Mouse (Mus musculus) olfactory bulb, adult 2 months (tissue): ENCODE data around the gene Snrpa. TPM values are rescaled to one million over a fixed set of nuclear protein-coding genes. Genes with fewer than 3 reads are reported as not detected.

ENCODE experiments used
- H3K27ac ChIP-seq: fragments of 200-500 bp; 2 replicates; pipeline ENCODE4 v1.5.1; 2012; ENCODE audit warnings: low read depth, low read length; ENCODE audit not compliant: insufficient read depth
- H3K4me1 ChIP-seq: fragments of 200-500 bp; 2 replicates; pipeline ENCODE4 v1.6.1; 2012; ENCODE audit warnings: low read length; ENCODE audit not compliant: control insufficient read depth, insufficient read depth
- H3K4me3 ChIP-seq: fragments of 200-500 bp; 2 replicates; pipeline ENCODE4 v1.5.1; 2012; ENCODE audit warnings: mild to moderate bottlenecking, low read depth, low read length, moderate library complexity; ENCODE audit not compliant: insufficient read depth
- CTCF ChIP-seq: fragments of 200-500 bp; IDR thresholded peaks from 2 replicates; pipeline ENCODE4 v1.5.1; 2012; ENCODE audit warnings: low read depth, mild to moderate bottlenecking, low read length, moderate library complexity; ENCODE audit not compliant: insufficient read depth
- POLR2A ChIP-seq: fragments of 200-500 bp; IDR thresholded peaks from 2 replicates; pipeline ENCODE4 v1.6.1; 2012; ENCODE audit warnings: mild to moderate bottlenecking, low read depth, low read length, moderate library complexity; ENCODE audit not compliant: insufficient read depth
- WGBS: fragments of 180-500 bp; shearing (Covaris S2); methylation state at CpG from one replicate; pipeline ENCODE4 v1.1.7; 2018; 5-methylcytosine and 5-hydroxymethylcytosine counted together
- polyA plus RNA-seq: library from polyadenylated mRNA; stranded (reverse); fragments of >200 nt; gene quantifications from 2 replicates; pipeline ENCODE4 v1.2.4, GENCODE M21; 2012; ENCODE audit warnings: low replicate concordance; ENCODE audit not compliant: missing spikeins, insufficient read depth, insufficient read length

Snrpa gene
- polyA plus RNA-seq, 1 experiment: not detected

- 11% methylated on average over 4 of the region's 4 CpGs for WGBS
- Histone ChIP-seq H3K27ac (peak overlapping the region; percentile 71), H3K4me1 (no peaks in the 10 kb centered on the region), H3K4me3 (peak overlapping the region; percentile 69)
- TF ChIP-seq CTCF (no peak), POLR2A (no peak)
Measured at GRCm38 (mm10) chr7:27177942-27178323, 18.1 kb downstream of the Snrpa start.

GRCm38 (mm10) chr7:27174896-27175295 is 21.2 kb downstream of the Snrpa start:
- TF ChIP-seq CTCF (no peak), POLR2A (no peak)
- 91% methylated on average over 7 of the region's 7 CpGs for WGBS
- Histone ChIP-seq H3K27ac (no peak overlapping the region), H3K4me3 (no peak overlapping the region), H3K4me1 (no peaks in the 10 kb centered on the region)

GRCm38 (mm10) chr7:27174496-27174895 is 21.6 kb downstream of the Snrpa start:
- TF ChIP-seq POLR2A (no peak), CTCF (no peak)
- 90% methylated on average over 15 of the region's 15 CpGs for WGBS
- no peak overlapping the region for H3K27ac ChIP-seq
- H3K4me1 ChIP-seq: no peaks in the 10 kb centered on the region
- no peak overlapping the region for H3K4me3 ChIP-seq

GRCm38 (mm10) chr7:27170981-27171380 is 25.1 kb downstream of the Snrpa start:
- no peak overlapping the region for H3K27ac ChIP-seq
- no peak overlapping the region for H3K4me3 ChIP-seq
- WGBS: 94% methylated on average over 3 of the region's 3 CpGs
- TF ChIP-seq CTCF (no peak), POLR2A (no peak)
- peaks cover 6% of the 10 kb centered on the region; the same call in 1 of the 2 replicates for H3K4me1 ChIP-seq

GRCm38 (mm10) chr7:27168371-27168770 is 27.7 kb downstream of the Snrpa start:
- H3K4me3 ChIP-seq: no peak overlapping the region
- H3K4me1 ChIP-seq: peaks cover 27% of the 10 kb centered on the region
- TF ChIP-seq CTCF (no peak), POLR2A (no peak)
- H3K27ac ChIP-seq: no peak overlapping the region
- WGBS: 95% methylated on average over 5 of the region's 5 CpGs

GRCm38 (mm10) chr7:27167475-27168094 is 28.5 kb downstream of the Snrpa start:
- WGBS: 58% methylated on average over 11 of the region's 11 CpGs
- Histone ChIP-seq H3K4me1 (peaks cover 34% of the 10 kb centered on the region), H3K27ac (peak overlapping the region; percentile 88), H3K4me3 (peak overlapping the region; percentile 96; the same call in 1 of the 2 replicates)
- TF ChIP-seq CTCF: no peak
- no peak for TF ChIP-seq POLR2A

- peak; percentile 67; the same call in 1 of the 2 replicates for TF ChIP-seq POLR2A
- no peak for TF ChIP-seq CTCF
- Histone ChIP-seq H3K4me1 (peaks cover 40% of the 10 kb centered on the region), H3K4me3 (peak within 1 kb of the TSS; percentile 96), H3K27ac (peak within 1 kb of the TSS; percentile 95)
- under 1% methylated on average over 61 of the region's 61 CpGs for WGBS
Measured at GRCm38 (mm10) chr7:27166614-27167474, 29.2 kb downstream of the Snrpa start, which contains the start of gene Egln2. Egln2 (minus strand) TSS chr7:27166802.

GRCm38 (mm10) chr7:27166229-27166613 is 29.9 kb downstream of the Snrpa start:
- 1% methylated on average over 43 of the region's 43 CpGs for WGBS
- Histone ChIP-seq H3K27ac (peak overlapping the region; percentile 95), H3K4me1 (peaks cover 44% of the 10 kb centered on the region), H3K4me3 (peak overlapping the region; percentile 96)
- TF ChIP-seq CTCF (no peak), POLR2A (no peak)

DNA sequence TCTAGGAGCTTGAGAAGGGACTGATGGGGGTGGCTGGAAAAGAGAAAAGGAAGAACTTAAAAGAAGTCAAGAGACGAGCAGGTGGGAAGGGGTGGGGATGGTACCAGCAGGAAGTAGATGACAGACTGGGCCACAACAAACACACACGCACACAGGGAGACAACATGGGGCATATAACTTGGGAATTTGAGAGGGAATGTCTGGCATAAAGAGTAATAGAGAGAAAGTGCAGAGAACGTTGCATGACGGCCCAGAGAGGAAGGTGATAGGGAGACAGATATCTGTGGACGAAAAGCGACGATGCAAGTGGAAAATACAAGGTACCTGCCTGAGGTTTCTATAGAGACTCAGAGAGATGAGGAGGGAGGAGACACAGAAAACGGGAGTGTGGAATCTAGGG is 30.4 kb downstream of the Snrpa start:
- 1% methylated on average over 8 of the region's 8 CpGs for WGBS
- H3K27ac ChIP-seq: peak overlapping the region; percentile 95
- no peak for TF ChIP-seq POLR2A
- no peak for TF ChIP-seq CTCF
- peak overlapping the region; percentile 96 for H3K4me3 ChIP-seq
- peaks cover 44% of the 10 kb centered on the region for H3K4me1 ChIP-seq
